Mouse (Mus musculus) adrenal gland, postnatal 10 days (tissue): ENCODE measurements around the gene Pacs2. TPM values are rescaled to one million over a fixed set of nuclear protein-coding genes. Genes with fewer than 3 reads are reported as not detected.

ENCODE experiments used
- DNase-seq: peaks from one replicate; pipeline ENCODE4 v3.0.0; 2021; ENCODE audit warnings: mixed read lengths
- total RNA-seq, 2 experiments: library from RNA; stranded (reverse); gene quantifications; 2 replicates each; pipeline ENCODE4 v1.2.3; 2021

Pacs2 gene
- total RNA-seq, 2 experiments from 2014 or later: 30.3 to 37.1 TPM

GRCm38 (mm10) chr12:113012443-113012842 is 1.9 kb upstream of the Pacs2 start:
- DNase-seq: no peak

- DNase-seq: no peak
These were observed 1.3 kb upstream of the Pacs2 start for GRCm38 (mm10) chr12:113013021-113013491.

- DNase-seq: peak; percentile 51
These were observed 551 bp downstream of the Pacs2 start for GRCm38 (mm10) chr12:113014561-113015556.

- no peak for DNase-seq
These were observed 1.6 kb downstream of the Pacs2 start for GRCm38 (mm10) chr12:113015956-113016355.

GRCm38 (mm10) chr12:113016976-113017375 is 2.7 kb downstream of the Pacs2 start:
- no peak for DNase-seq

GRCm38 (mm10) chr12:113017429-113017984 is 3.2 kb downstream of the Pacs2 start:
- DNase-seq: no peak

- no peak for DNase-seq
These were observed 4.5 kb downstream of the Pacs2 start for GRCm38 (mm10) chr12:113018763-113019162.

GRCm38 (mm10) chr12:113021488-113021887 is 7.2 kb downstream of the Pacs2 start:
- DNase-seq: no peak

GRCm38 (mm10) chr12:113023082-113023481 is 8.8 kb downstream of the Pacs2 start:
- no peak for DNase-seq

GRCm38 (mm10) chr12:113026557-113026956 is 12.2 kb downstream of the Pacs2 start:
- no peak for DNase-seq

- DNase-seq: no peak
These were observed 13.2 kb downstream of the Pacs2 start for GRCm38 (mm10) chr12:113027495-113027894.

- no peak for DNase-seq
These were observed 13.8 kb downstream of the Pacs2 start for GRCm38 (mm10) chr12:113028067-113028466.

- no peak for DNase-seq
These were observed 14.6 kb downstream of the Pacs2 start for GRCm38 (mm10) chr12:113028898-113029297.

GRCm38 (mm10) chr12:113030046-113030445 is 15.7 kb downstream of the Pacs2 start:
- DNase-seq: no peak

GRCm38 (mm10) chr12:113030993-113031392 is 16.7 kb downstream of the Pacs2 start:
- DNase-seq: no peak

- DNase-seq: no peak
These were observed 17.1 kb downstream of the Pacs2 start for GRCm38 (mm10) chr12:113031441-113031840.

- DNase-seq: peak; percentile 55
These were observed 18.3 kb downstream of the Pacs2 start for GRCm38 (mm10) chr12:113032296-113033250.

GRCm38 (mm10) chr12:113035093-113035492 is 20.8 kb downstream of the Pacs2 start:
- no peak for DNase-seq

- DNase-seq: no peak
These were observed 22.7 kb downstream of the Pacs2 start for GRCm38 (mm10) chr12:113036996-113037395.

GRCm38 (mm10) chr12:113038414-113038813 is 24.1 kb downstream of the Pacs2 start:
- DNase-seq: no peak

- peak; percentile 25 for DNase-seq
These were observed 27.5 kb downstream of the Pacs2 start for GRCm38 (mm10) chr12:113041481-113042439.
